Mouse (Mus musculus) T-cell, adult 66 days (primary cell): ENCODE results near the gene Cd101. TPM values are rescaled to one million over a fixed set of nuclear protein-coding genes. Genes with fewer than 3 reads are reported as not detected.

Source experiments
- total RNA-seq, 2 experiments: library from RNA; stranded (reverse); gene quantifications; 3 replicates in 1 of 2; 4 replicates in 1 of 2; pipeline ENCODE4 v1.2.4; 2023

Cd101 gene
- 1 to 10 TPM; 4.0 to 4.1 TPM for total RNA-seq

DNA sequence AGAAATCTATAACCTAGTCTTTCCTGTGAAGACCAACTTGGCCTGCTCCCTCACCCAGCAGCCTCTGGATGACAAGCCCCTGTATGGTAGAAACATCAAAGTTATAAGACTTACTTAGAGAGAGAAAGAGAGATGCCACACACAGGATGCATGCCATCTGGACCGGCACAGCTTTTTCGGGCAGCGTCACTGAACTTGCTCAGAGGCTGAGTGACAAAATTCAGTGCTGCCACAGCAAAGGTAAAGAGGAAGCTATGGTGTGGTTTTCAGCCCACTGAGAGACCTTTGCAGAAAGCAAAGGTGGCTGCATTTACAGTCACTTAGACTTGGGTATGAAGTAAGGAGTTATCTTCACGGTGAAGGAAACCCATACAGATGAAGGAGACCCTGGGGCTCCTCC lies at the start of gene Cd101:
TSS of gene Cd101 (minus strand) at position 218 of the 400 bp plus-strand sequence.

DNA sequence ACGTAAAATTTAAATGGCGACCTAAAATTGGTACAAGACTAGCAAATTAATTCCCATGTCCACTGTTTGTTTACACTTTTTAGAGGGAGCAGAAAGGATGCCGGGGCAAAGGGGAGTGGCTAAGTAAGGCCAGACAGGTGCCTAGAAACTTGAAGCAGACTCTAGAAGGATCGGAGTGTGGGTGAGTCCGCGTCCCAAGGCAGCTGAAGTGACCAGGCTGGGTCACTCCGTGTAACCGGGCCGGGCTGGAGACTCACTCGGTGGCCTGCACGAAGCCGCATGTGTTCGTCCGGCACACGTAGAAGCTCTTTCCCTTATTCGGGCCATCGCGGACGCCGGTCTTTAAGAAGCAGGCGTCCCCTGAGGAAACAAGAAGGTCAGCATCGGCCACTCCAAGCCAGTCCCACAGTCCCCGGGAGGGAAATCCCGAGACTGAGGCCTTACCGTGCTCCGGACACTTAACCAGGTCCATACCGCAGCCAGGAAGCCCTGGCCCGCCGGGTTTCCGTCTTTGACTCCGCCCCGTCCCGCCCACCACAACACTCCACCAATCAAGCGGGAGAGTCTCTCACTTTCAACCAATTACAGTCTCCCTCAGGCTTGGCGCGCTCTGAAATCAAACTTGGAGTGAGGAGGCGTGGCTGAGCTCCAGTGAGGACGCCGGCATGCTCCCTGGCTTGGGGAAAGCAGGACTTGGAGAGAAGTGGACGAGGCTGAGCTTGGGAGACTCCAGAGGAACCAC lies 60.0 kb downstream of the Cd101 start, which contains the start of gene Ttf2:
TSS of gene Ttf2 (minus strand) at position 488 of the 742 bp plus-strand sequence.

Other genes with a start within 250 kb of the Cd101 start
- gene Vtcn1, start 204.1 kb downstream of the Cd101 start, total RNA-seq, result not detected
- 1 to 10 TPM; 1.3 to 1.6 TPM for gene Trim45, start 107.4 kb downstream of the Cd101 start, total RNA-seq
- 10 to 100 TPM in 1 of 2 experiments, 1 to 10 TPM in 1; 9.7 to 11.0 TPM for gene Ttf2, start 59.9 kb downstream of the Cd101 start, total RNA-seq
- 1 to 10 TPM; 2.4 to 3.3 TPM for gene Ptgfrn, start 80.7 kb upstream of the Cd101 start, total RNA-seq